8 mouse cellular contexts compared by ENCODE assay signal in the genomic region with DNA sequence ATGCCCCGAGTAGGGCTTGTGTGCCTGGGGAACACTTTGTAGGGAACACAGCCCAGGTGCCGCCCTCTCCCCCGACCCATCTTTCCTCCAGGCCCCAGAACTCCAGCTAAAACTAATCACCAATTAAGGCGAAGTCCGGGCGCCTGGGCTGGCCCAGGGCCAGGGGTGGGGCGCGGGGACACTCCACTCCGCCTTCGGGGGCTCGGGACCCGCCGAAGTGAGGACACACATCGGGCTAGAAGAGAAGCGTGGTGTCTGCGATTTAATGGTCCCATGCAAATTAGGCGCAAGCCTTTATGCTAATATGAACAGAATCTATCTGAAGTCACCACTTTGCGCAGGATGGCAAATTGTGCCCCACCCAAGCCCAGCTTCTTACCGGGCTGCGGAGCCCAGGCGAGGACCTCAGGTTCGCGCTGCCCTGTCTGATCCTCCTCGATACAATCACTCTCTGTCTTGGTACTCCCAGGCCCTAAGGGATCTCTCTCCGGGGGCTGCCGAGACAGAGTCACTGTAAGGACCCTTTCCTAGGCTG. TPM values are rescaled to one million over a fixed set of nuclear protein-coding genes. Genes with fewer than 3 reads are reported as not detected.
A peak's percentile ranks its signal among the peaks of the same experiment; 100 is the strongest.
DNase-seq lines count a peak whose midpoint lies in the region; ATAC-seq and TF ChIP-seq lines count a peak whose summit lies in the region.

No protein-coding gene starts in this region.

- H3K9ac ChIP-seq in midbrain, embryonic 12.5 days (replicated peaks): peak overlapping the region; percentile 91

- peak overlapping the region; percentile 51 for H3K4me3 ChIP-seq in spleen, adult 2 months (ENCODE audit: extremely low read depth, insufficient read depth, insufficient read length)
- peak overlapping the region; percentile 81 for H3K4me3 ChIP-seq in heart, embryonic 10.5 days
- H3K4me3 ChIP-seq in midbrain, embryonic 12.5 days: peak overlapping the region; percentile 75

- peak overlapping the region; percentile 57; the same call in 1 of the 2 replicates for H3K27ac ChIP-seq in spleen, adult 2 months (ENCODE audit: insufficient read depth, low read length)
- peak overlapping the region; percentile 92 for H3K27ac ChIP-seq in heart, embryonic 10.5 days
- peak overlapping the region; percentile 86 for H3K27ac ChIP-seq in midbrain, embryonic 12.5 days (replicated peaks)

- peaks cover 22% of the 10 kb centered on the region for H3K27me3 ChIP-seq in spleen, adult 2 months (ENCODE audit: control insufficient read depth, insufficient read depth, low read length)
- H3K27me3 ChIP-seq in heart, embryonic 10.5 days (ENCODE audit: insufficient read depth, poor library complexity, severe bottlenecking): peaks cover 16% of the 10 kb centered on the region
- peaks cover 16% of the 10 kb centered on the region for H3K27me3 ChIP-seq in midbrain, embryonic 12.5 days

- DNase-seq in spleen, adult 2 months (ENCODE audit: low read depth in 1 of 2, low spot score in 2 of 2): no peak
- no peak for DNase-seq in spleen, postnatal 36 days (ENCODE audit: low spot score in 2 of 2)
- no peak for DNase-seq in heart, embryonic 10.5 days (ENCODE audit: low spot score)
- peak; percentile 53 for DNase-seq in kidney, postnatal 14 days
- DNase-seq in frontal cortex, postnatal 25 days (ENCODE audit: low spot score in 2 of 2): no peak
- no peak for DNase-seq in adrenal gland, adult 8-10 months

- H3K4me2 ChIP-seq in midbrain, embryonic 12.5 days (replicated peaks): peak overlapping the region; percentile 99

- no peak for TF ChIP-seq CTCF in spleen, adult 2 months (IDR thresholded peaks at IDR 0.05; ENCODE audit: extremely low read depth, insufficient read depth, insufficient read length, insufficient replicate concordance)

- H3K9me3 ChIP-seq in heart, embryonic 10.5 days: no peaks in the 10 kb centered on the region
- peaks cover 3% of the 10 kb centered on the region; the same call in 1 of the 2 replicates for H3K9me3 ChIP-seq in midbrain, embryonic 12.5 days

- 2% methylated on average over 26 of the region's 26 CpGs for WGBS in spleen, adult 2 months
- 1% methylated on average over 26 of the region's 26 CpGs for WGBS in heart, embryonic 10.5 days
- under 1% methylated on average over 26 of the region's 26 CpGs for WGBS in midbrain, embryonic 12.5 days

- ATAC-seq in common myeloid progenitor, adult 5-6 weeks (replicated peaks; ENCODE audit: low read depth, poor library complexity, severe bottlenecking): peak; percentile 46
- ATAC-seq in midbrain, embryonic 12.5 days (ENCODE audit: low FRiP score, low read depth): peak; percentile 8; the same call in 1 of the 2 replicates

- H3K4me1 ChIP-seq in spleen, adult 2 months (ENCODE audit: control insufficient read depth, insufficient read depth, insufficient read length): peaks cover 14% of the 10 kb centered on the region
- H3K4me1 ChIP-seq in heart, embryonic 10.5 days: peaks cover 62% of the 10 kb centered on the region
- peaks cover 58% of the 10 kb centered on the region for H3K4me1 ChIP-seq in midbrain, embryonic 12.5 days

- no peaks in the 10 kb centered on the region for H3K36me3 ChIP-seq in spleen, adult 2 months (ENCODE audit: control insufficient read depth, insufficient read depth, low read length)
- peaks cover 24% of the 10 kb centered on the region for H3K36me3 ChIP-seq in heart, embryonic 10.5 days
- peaks cover 28% of the 10 kb centered on the region for H3K36me3 ChIP-seq in midbrain, embryonic 12.5 days

- TF ChIP-seq POLR2A in spleen, adult 2 months (IDR thresholded peaks at IDR 0.05; ENCODE audit: low read depth, low read length): no peak

RNA-seq across cellular contexts. Expression of a gene that starts 0.7 kb away (rescaled TPM):
- polyA plus RNA-seq in spleen, adult 2 months (2012; rRNA removed): 8.5 and 9.2 TPM in 2 replicates
- 9.7 and 16.4 TPM in 2 replicates for total RNA-seq in common myeloid progenitor, adult 5-6 weeks (2017)
- polyA plus RNA-seq in heart, embryonic 10.5 days (2016; fragmentation: Nextera tagmentation; extraction: Ambion mirVana): 21.4 and 28.8 TPM in 2 replicates
- polyA plus RNA-seq in midbrain, embryonic 12.5 days (2016; fragmentation: Nextera tagmentation; extraction: Ambion mirVana): 39.6 and 46.1 TPM in 2 replicates
- total RNA-seq in adrenal gland, adult 8-10 months (2022): 10 to 100 TPM; 24.8 to 52.1 (median 37.9) TPM

RNA-seq across cellular contexts. Expression of a gene that starts 6.3 kb away (rescaled TPM):
- polyA plus RNA-seq in spleen, adult 2 months (2012; rRNA removed): 67.9 and 83.7 TPM in 2 replicates
- 29.7 and 36.7 TPM in 2 replicates for total RNA-seq in common myeloid progenitor, adult 5-6 weeks (2017)
- polyA plus RNA-seq in heart, embryonic 10.5 days (2016; fragmentation: Nextera tagmentation; extraction: Ambion mirVana): 78.4 and 91.4 TPM in 2 replicates
- polyA plus RNA-seq in midbrain, embryonic 12.5 days (2016; fragmentation: Nextera tagmentation; extraction: Ambion mirVana): 204 and 205 TPM in 2 replicates
- total RNA-seq in adrenal gland, adult 8-10 months (2022): 100 to 1,000 TPM in 2 of 4 experiments, 10 to 100 TPM in 2; 61.1 to 158 (median 116) TPM

RNA-seq across cellular contexts. Expression of a gene that starts 8.7 kb away (rescaled TPM):
- 0.94 and 1.1 TPM in 2 replicates for polyA plus RNA-seq in spleen, adult 2 months (2012; rRNA removed)
- total RNA-seq in common myeloid progenitor, adult 5-6 weeks (2017): 0.78 and 1.0 TPM in 2 replicates
- 9.2 and 12.9 TPM in 2 replicates for polyA plus RNA-seq in heart, embryonic 10.5 days (2016; fragmentation: Nextera tagmentation; extraction: Ambion mirVana)
- 0.89 and 1.1 TPM in 2 replicates for polyA plus RNA-seq in midbrain, embryonic 12.5 days (2016; fragmentation: Nextera tagmentation; extraction: Ambion mirVana)
- total RNA-seq in adrenal gland, adult 8-10 months (2022): 1 to 10 TPM in 1 of 4 experiments, under 1 TPM in 3; 0.21 to 2.3 (median 0.48) TPM

RNA-seq across cellular contexts. Expression of a gene that starts 22.2 kb away (rescaled TPM):
- 22.2 and 24.3 TPM in 2 replicates for polyA plus RNA-seq in spleen, adult 2 months (2012; rRNA removed)
- 15.7 and 18.7 TPM in 2 replicates for total RNA-seq in common myeloid progenitor, adult 5-6 weeks (2017)
- 27.9 and 29.3 TPM in 2 replicates for polyA plus RNA-seq in heart, embryonic 10.5 days (2016; fragmentation: Nextera tagmentation; extraction: Ambion mirVana)
- polyA plus RNA-seq in midbrain, embryonic 12.5 days (2016; fragmentation: Nextera tagmentation; extraction: Ambion mirVana): 17.0 and 18.1 TPM in 2 replicates
- total RNA-seq in adrenal gland, adult 8-10 months (2022): 10 to 100 TPM; 53.2 to 59.6 (median 57.1) TPM

RNA-seq across cellular contexts. Expression of a gene that starts 24.2 kb away (rescaled TPM):
- 284 and 346 TPM in 2 replicates for polyA plus RNA-seq in spleen, adult 2 months (2012; rRNA removed)
- total RNA-seq in common myeloid progenitor, adult 5-6 weeks (2017): 56.5 TPM in 2 replicates
- 1.5 and 3.6 TPM in 2 replicates for polyA plus RNA-seq in heart, embryonic 10.5 days (2016; fragmentation: Nextera tagmentation; extraction: Ambion mirVana)
- polyA plus RNA-seq in midbrain, embryonic 12.5 days (2016; fragmentation: Nextera tagmentation; extraction: Ambion mirVana): 15.2 and 17.7 TPM in 2 replicates
- 10 to 100 TPM in 2 of 4 experiments, 1 to 10 TPM in 2; 8.8 to 13.4 (median 11.1) TPM for total RNA-seq in adrenal gland, adult 8-10 months (2022)
